Mouse (Mus musculus): ENCODE measurements around the gene Krtap21-1.

The Krtap21-1 gene

GRCm38 (mm10) chr16:89403768-89404167, at the start of gene Krtap21-1:
Gene Krtap21-1, minus strand, starts transcription at chr16:89403868.
- DNase-seq (ENCODE audit: low spot score in 2 of 2), result no peak

DNA sequence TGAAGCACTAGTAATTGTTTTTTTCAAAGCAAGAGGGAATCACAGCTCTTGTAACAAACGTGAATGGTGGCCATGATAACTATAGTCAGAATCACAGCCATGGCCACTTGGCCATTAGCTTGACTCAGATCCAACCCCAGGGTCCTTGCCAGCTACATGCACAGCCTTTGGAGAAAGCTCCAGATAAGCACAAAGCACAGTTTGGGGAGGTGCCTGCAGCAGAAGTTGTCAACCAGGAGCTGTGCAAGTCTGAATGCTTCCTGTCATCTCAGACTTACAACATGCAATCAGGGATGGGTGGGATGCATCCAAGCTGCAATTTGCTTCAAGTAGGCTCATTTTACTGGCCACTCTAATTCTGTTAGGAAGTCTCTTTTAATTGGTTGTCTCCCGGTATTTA, 25.9 kb upstream of the Krtap21-1 start:
- no peak for DNase-seq (ENCODE audit: low spot score in 2 of 2)

DNA sequence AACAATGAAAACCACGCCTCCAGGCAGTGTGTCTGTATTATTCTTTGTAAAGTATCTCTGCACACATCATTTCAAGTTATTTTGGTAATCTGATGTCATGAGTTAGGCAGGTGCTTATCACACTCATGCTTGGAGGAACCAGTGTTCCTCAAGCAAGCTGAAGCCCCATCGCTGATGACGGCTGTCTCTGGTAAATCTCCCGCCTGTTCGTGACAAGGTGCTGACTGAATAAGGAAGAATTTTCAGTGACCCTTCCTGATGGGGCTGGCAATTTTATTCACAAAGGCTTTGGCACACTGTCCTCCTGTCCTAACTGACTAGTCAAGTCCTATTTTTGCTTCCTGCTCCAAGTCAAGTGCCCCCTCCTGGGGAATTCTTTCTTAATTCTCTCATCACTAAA, 21.6 kb upstream of the Krtap21-1 start:
- no peak for DNase-seq (ENCODE audit: low spot score in 2 of 2)

DNA sequence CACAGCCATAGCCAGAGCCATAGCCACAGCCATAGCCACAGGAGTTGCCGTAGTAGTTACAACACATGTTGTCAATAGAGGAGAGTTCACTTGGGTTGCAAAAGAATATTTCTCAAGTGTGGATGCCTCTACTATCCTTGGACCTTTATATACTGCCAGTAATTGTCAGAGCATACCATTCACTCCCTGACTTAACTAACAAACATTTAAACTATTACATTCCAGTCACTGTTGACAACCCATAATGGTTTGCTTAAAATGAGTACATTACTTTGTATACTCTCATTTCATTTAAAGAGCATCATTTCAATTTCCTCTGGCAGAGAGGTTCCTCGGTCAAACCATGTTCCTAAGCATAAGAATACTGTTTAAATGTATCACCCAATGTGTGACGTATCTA, 16.3 kb upstream of the Krtap21-1 start, which contains the start of gene Krtap6-2:
Gene Krtap6-2, minus strand, starts transcription at position 101 of the 400 bp plus-strand sequence.
- no peak for DNase-seq (ENCODE audit: low spot score in 2 of 2)

- no peak for DNase-seq (ENCODE audit: low spot score in 2 of 2)
Observed at GRCm38 (mm10) chr16:89416311-89416710, 12.6 kb upstream of the Krtap21-1 start.

DNA sequence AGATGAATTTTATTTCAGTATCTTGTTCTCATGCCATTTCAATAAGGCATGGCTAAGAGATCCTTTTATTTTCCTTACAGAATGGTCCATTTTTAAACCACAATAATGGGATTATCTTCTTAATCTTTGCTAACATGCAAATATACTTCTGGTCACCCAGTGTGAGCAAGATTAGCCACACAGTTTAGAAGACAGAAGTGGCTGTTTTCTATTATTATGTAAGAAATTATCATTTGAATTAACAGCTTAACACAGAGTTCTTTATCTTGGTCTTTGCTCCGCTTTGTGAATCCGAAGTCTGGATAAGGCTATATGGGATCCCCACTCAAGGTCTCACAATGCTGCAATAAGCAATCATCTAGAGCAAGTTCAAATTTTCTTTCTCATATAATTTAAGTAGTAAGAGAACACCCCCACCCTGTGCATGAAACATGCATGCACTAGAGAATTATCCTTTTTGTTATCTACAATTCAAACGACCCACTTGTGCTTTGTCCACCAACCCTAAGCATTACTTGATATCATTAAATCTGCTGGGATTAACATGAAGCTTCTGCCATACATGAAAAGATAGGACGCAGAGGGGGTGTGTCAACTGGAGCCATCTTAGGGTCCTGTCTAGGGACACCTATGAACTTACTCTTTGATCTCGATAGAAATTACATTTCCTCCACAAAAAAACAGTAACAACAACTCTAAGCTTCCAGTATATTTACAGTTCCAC, 6.8 kb upstream of the Krtap21-1 start:
- DNase-seq (ENCODE audit: low spot score in 2 of 2), result no peak

DNA sequence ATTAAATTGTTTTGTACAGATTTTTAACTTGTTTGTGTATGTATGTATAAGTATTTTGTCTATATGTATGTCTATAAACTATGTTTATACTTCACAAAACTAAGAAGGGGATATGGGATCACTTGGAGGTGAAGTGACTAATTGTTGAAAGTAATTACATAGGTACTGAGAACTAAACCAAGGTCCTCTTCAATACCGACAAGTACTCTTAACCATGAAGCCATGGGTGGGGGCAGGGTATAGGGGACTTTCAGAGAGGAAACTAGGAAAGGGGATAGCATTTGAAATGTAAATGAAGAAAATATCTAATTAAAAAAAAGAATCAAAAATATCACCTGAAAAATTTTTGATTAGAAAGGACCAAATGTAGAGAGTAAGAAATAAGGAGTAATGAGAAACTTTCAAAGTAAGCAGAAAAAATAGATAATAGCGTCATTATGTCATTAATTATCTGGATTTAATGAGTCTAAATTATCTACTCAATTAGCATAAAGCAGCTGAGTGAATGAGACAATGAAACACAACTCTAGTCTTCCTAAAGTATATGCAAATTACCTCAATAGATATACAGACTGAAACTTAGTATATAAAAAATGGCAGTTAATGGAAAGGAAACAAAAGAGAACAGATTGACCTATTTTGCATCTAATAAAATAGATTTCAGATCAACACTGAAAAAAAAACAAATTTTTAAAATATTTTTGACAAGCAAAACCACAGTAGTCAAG, 30.8 kb downstream of the Krtap21-1 start:
- DNase-seq (ENCODE audit: low spot score in 2 of 2), result no peak

Data from thymus, postnatal 10 days (tissue).